Mouse (Mus musculus) brain, embryonic 14.5 days (tissue): ENCODE results near the gene Olfr1202.

Experiments
- CTCF ChIP-seq: fragments of 200-500 bp; IDR thresholded peaks from 2 replicates; pipeline ENCODE4 v1.5.1; 2012; ENCODE audit warnings: inconsistent platforms, mild to moderate bottlenecking, moderate library complexity, borderline replicate concordance; ENCODE audit not compliant: insufficient read depth, insufficient read length; ENCODE audit errors: extremely low read depth
- POLR2A ChIP-seq: fragments of 200-500 bp; IDR thresholded peaks from 2 replicates; pipeline ENCODE4 v1.6.1; 2012; ENCODE audit warnings: mild to moderate bottlenecking, inconsistent platforms, borderline replicate concordance; ENCODE audit not compliant: poor library complexity, insufficient read depth, insufficient read length, severe bottlenecking; ENCODE audit errors: extremely low read depth

DNA sequence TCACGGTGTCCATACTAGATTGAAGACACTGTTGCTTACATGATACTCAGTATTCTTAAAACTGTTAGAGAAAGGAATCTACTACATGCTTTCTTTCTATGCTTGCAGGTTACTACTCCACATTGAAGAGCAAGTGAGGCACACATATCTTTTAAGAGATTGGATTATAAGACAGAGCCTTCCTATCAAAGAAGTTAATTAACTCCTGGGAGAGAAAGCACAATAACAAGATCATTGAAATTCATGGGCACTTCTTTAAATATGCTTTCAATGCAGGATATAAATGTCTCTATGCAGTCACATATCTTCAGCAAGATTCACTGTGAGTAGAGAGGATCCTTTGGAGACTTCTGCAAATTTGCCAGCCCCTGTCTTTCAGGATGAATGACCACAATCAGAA is 34.7 kb downstream of the Olfr1202 start, which contains the start of gene Olfr1204:
- TF ChIP-seq CTCF (no peak), POLR2A (no peak)
